Mouse (Mus musculus): ENCODE data around the gene Stox2.

The Stox2 gene

GRCm38 (mm10) chr8:47185396-47185795 is 260.8 kb downstream of the Stox2 start:
- in situ Hi-C loops (cut with MboI, MseI) = no loop called here

- in situ Hi-C loops (cut with MboI, MseI) = no loop called here
These were observed 263.2 kb downstream of the Stox2 start for GRCm38 (mm10) chr8:47182771-47183558.

GRCm38 (mm10) chr8:47182292-47182691 is 263.9 kb downstream of the Stox2 start:
- in situ Hi-C loops (cut with MboI, MseI) = no loop called here

- in situ Hi-C loops (cut with MboI, MseI) = no loop called here
These were observed 265.0 kb downstream of the Stox2 start for GRCm38 (mm10) chr8:47181032-47181698.

- in situ Hi-C loops (cut with MboI, MseI) = no loop called here
These were observed 266.0 kb downstream of the Stox2 start for GRCm38 (mm10) chr8:47180181-47180580.

GRCm38 (mm10) chr8:47178785-47179184 is 267.4 kb downstream of the Stox2 start:
- in situ Hi-C loops (cut with MboI, MseI) = no loop called here

- in situ Hi-C loops (cut with MboI, MseI) = no loop called here
These were observed 272.3 kb downstream of the Stox2 start for GRCm38 (mm10) chr8:47173823-47174222.

- in situ Hi-C loops (cut with MboI, MseI) = no loop called here
These were observed 273.3 kb downstream of the Stox2 start for GRCm38 (mm10) chr8:47172848-47173247.

- in situ Hi-C loops (cut with MboI, MseI) = no loop called here
These were observed 285.5 kb downstream of the Stox2 start for GRCm38 (mm10) chr8:47160688-47161087.

GRCm38 (mm10) chr8:47154521-47154920 is 291.6 kb downstream of the Stox2 start:
- in situ Hi-C loops (cut with MboI, MseI) = no loop called here

GRCm38 (mm10) chr8:47145258-47145657 is 300.9 kb downstream of the Stox2 start:
- in situ Hi-C loops (cut with MboI, MseI) = no loop called here

GRCm38 (mm10) chr8:47136047-47136446 is 310.1 kb downstream of the Stox2 start:
- in situ Hi-C loops (cut with MboI, MseI) = loop anchor here (10.0 kb wide), 1 partner anchor 1211 kb away; no protein-coding TSS in a partner anchor

GRCm38 (mm10) chr8:47135586-47135985 is 310.6 kb downstream of the Stox2 start:
- in situ Hi-C loops (cut with MboI, MseI) = loop anchor here (10.0 kb wide), 1 partner anchor 1211 kb away; no protein-coding TSS in a partner anchor

- in situ Hi-C loops (cut with MboI, MseI) = loop anchor here (10.0 kb wide), 1 partner anchor 1210 kb away; no protein-coding TSS in a partner anchor
These were observed 311.4 kb downstream of the Stox2 start for GRCm38 (mm10) chr8:47134736-47135135.

GRCm38 (mm10) chr8:47133381-47133780 is 312.8 kb downstream of the Stox2 start:
- in situ Hi-C loops (cut with MboI, MseI) = loop anchor here (10.0 kb wide), 1 partner anchor 1209 kb away; no protein-coding TSS in a partner anchor

Measured in regulatory T cell (primary cell).